Mouse (Mus musculus): ENCODE data around the gene Gstp2. TPM values are rescaled to one million over a fixed set of nuclear protein-coding genes. Genes with fewer than 3 reads are reported as not detected.

Gstp2 gene
- polyA plus RNA-seq (2015; fragmentation: Nextera tagmentation; extraction: Ambion mirVana): 3.5 and 5.0 TPM in 2 replicates

DNA sequence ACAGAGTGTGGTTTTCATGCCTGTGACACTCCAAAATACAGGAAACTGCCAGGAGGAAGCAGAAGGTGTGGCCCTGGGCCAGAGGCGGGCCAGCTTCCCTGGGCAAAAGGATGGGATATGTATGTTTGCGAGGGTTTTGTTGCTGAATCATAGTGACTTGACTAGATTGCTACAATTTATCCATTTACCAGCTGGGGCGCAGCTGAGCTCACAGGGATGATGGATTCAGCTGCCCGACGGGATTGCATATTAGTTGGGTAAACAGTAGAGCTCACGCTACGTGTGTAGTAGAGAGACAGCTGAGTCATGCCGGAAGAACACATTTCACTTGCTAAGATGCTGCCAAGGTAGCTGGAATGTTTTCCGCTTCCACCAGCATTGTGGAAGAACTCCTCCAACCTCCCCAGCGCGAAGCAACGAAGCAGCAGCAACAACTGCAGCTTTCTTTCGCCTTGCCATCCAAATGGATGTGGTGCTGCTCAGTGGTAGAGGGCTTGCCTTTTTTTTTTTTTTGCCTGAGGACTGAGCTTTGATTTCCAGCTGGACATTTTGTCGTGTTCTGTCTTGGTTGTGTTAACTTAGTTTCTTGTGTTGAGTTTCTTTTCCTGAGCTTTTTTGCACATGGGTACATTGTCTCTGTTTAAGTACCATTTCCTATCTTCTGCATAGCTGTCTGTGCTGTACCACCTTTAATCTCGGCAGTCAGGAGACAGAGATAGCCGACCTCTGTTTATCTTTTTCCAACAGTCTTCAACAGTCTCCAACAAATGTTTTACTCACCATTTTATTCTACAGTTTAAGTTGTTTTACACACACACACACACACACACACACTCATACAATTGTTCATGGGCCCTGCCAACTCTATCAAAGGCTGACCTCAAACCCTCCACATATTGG lies at the start of gene Gstp2:
Gene Gstp2 (minus strand): TSS at position 58 of the 900 bp plus-strand sequence.
- H3K27me3 ChIP-seq (ENCODE audit: control insufficient read depth, insufficient read depth, low read depth, low read length): no peaks in the 10 kb centered on the region
- no peaks in the 10 kb centered on the region for H3K36me3 ChIP-seq (ENCODE audit: control insufficient read depth, insufficient read depth, low read length)
- no peaks in the 10 kb centered on the region for H3K9me3 ChIP-seq (ENCODE audit: control insufficient read depth, low read length)
- H3K4me2 ChIP-seq (ENCODE audit: low read depth, low read length): peak within 1 kb of the TSS; percentile 47
- H3K9ac ChIP-seq (ENCODE audit: low read length): no peak within 1 kb of the TSS
- peak; percentile 90 for ATAC-seq (ENCODE audit: low read depth)
- no peak within 1 kb of the TSS for H3K27ac ChIP-seq (ENCODE audit: low read length)
- 0 out of 2 replicates have a peak within 1 kb of the TSS, but pooled peaks have one; percentile 8 for H3K4me3 ChIP-seq (ENCODE audit: low read length)
- 22% methylated on average over 16 of the region's 16 CpGs for WGBS
- H3K4me1 ChIP-seq (replicated peaks; ENCODE audit: control insufficient read depth, insufficient read depth, low read length): peaks cover 4% of the 10 kb centered on the region

DNA sequence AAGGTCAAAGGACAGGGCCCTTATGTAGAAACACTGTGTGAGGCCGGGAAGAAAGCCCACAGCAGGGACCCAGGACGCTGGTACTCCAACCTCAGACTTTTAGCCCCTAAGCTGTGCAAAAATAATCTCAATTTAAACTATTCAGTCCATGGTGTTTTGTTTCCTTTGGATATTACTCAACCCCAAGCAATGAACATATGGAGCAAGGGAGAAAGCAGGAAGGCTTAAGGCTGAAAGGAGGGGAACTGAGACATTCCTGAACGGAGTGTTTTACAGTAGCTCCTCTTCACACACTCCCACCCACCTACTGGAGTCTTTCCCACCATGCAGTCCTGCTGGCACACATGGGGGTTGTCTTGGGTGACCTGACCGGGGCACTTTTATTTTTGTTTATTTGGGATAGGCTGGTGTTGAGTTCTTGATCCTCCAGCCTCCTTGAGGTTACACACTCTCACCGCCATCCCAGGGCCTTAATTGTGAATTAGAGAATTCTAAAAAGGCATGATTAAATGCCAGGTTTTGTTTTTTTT lies 49.0 kb upstream of the Gstp2 start:
- H3K9me3 ChIP-seq (ENCODE audit: control insufficient read depth, low read length): no peaks in the 10 kb centered on the region
- no peaks in the 10 kb centered on the region for H3K36me3 ChIP-seq (ENCODE audit: control insufficient read depth, insufficient read depth, low read length)
- 63% methylated on average over 5 of the region's 5 CpGs for WGBS
- H3K4me3 ChIP-seq (ENCODE audit: low read length): no peak overlapping the region
- no peak overlapping the region for H3K4me2 ChIP-seq (ENCODE audit: low read depth, low read length)
- H3K4me1 ChIP-seq (replicated peaks; ENCODE audit: control insufficient read depth, insufficient read depth, low read length): peaks cover 13% of the 10 kb centered on the region
- H3K9ac ChIP-seq (ENCODE audit: low read length): no peak overlapping the region
- H3K27ac ChIP-seq (ENCODE audit: low read length): no peak overlapping the region
- H3K27me3 ChIP-seq (ENCODE audit: control insufficient read depth, insufficient read depth, low read depth, low read length): no peaks in the 10 kb centered on the region
- ATAC-seq (ENCODE audit: low read depth): no peak

- WGBS: 74% methylated on average over 3 of the region's 3 CpGs
- H3K27ac ChIP-seq (ENCODE audit: low read length): no peak overlapping the region
- no peak for ATAC-seq (ENCODE audit: low read depth)
Measured at GRCm38 (mm10) chr19:4094348-4094747, 48.5 kb upstream of the Gstp2 start.

GRCm38 (mm10) chr19:4093772-4094171 lies 47.9 kb upstream of the Gstp2 start:
- 48% methylated on average over 7 of the region's 7 CpGs for WGBS
- Histone ChIP-seq H3K36me3 (ENCODE audit: control insufficient read depth, insufficient read depth, low read length) (no peaks in the 10 kb centered on the region), H3K27me3 (ENCODE audit: control insufficient read depth, insufficient read depth, low read depth, low read length) (no peaks in the 10 kb centered on the region), H3K9ac (ENCODE audit: low read length) (no peak overlapping the region), H3K4me1 (replicated peaks; ENCODE audit: control insufficient read depth, insufficient read depth, low read length) (peaks cover 4% of the 10 kb centered on the region), H3K27ac (ENCODE audit: low read length) (no peak overlapping the region), H3K4me3 (ENCODE audit: low read length) (no peak overlapping the region), H3K9me3 (ENCODE audit: control insufficient read depth, low read length) (no peaks in the 10 kb centered on the region), H3K4me2 (ENCODE audit: low read depth, low read length) (no peak overlapping the region)
- ATAC-seq (ENCODE audit: low read depth): no peak

More at GRCm38 (mm10) chr19:4094348-4094747, 48.5 kb upstream of the Gstp2 start:
- H3K4me1 ChIP-seq (replicated peaks; ENCODE audit: control insufficient read depth, insufficient read depth, low read length): peaks cover 8% of the 10 kb centered on the region
- H3K4me3 ChIP-seq (ENCODE audit: low read length): no peak overlapping the region
- no peaks in the 10 kb centered on the region for H3K9me3 ChIP-seq (ENCODE audit: control insufficient read depth, low read length)
- no peak overlapping the region for H3K9ac ChIP-seq (ENCODE audit: low read length)
- H3K27me3 ChIP-seq (ENCODE audit: control insufficient read depth, insufficient read depth, low read depth, low read length): no peaks in the 10 kb centered on the region
- H3K4me2 ChIP-seq (ENCODE audit: low read depth, low read length): no peak overlapping the region
- H3K36me3 ChIP-seq (ENCODE audit: control insufficient read depth, insufficient read depth, low read length): no peaks in the 10 kb centered on the region

DNA sequence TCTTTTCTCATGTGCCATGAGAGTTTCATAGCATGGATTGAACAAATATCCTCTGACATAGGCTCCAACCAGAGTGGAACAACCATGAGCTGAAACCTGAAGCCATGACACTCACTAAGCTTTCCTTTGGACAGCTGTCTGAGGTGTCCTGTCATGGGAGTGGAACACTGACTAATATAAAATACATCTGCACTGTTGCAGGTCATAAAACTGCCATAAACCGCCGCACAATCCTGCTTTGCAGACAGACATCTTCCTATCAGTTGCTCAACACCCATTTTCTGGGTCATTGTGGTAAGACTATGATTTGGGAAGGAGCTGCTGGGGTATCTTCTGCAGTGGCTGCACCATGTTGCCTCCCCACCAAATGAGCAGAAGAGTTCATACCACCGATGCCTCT lies 46.9 kb upstream of the Gstp2 start:
- Histone ChIP-seq H3K4me3 (ENCODE audit: low read length) (no peak overlapping the region), H3K4me2 (ENCODE audit: low read depth, low read length) (no peak overlapping the region), H3K9me3 (ENCODE audit: control insufficient read depth, low read length) (no peaks in the 10 kb centered on the region), H3K9ac (ENCODE audit: low read length) (no peak overlapping the region), H3K27me3 (ENCODE audit: control insufficient read depth, insufficient read depth, low read depth, low read length) (0 out of 2 replicates have a peak, but pooled peaks cover 2% of the 10 kb centered on the region), H3K4me1 (replicated peaks; ENCODE audit: control insufficient read depth, insufficient read depth, low read length) (peaks cover 3% of the 10 kb centered on the region; the same call in 1 of the 2 replicates), H3K27ac (ENCODE audit: low read length) (no peak overlapping the region), H3K36me3 (ENCODE audit: control insufficient read depth, insufficient read depth, low read length) (no peaks in the 10 kb centered on the region)
- WGBS: 70% methylated on average over 3 of the region's 3 CpGs
- no peak for ATAC-seq (ENCODE audit: low read depth)

- WGBS: 52% methylated on average over 2 of the region's 2 CpGs
- 0 out of 2 replicates have a peak, but pooled peaks cover 2% of the 10 kb centered on the region for H3K27me3 ChIP-seq (ENCODE audit: control insufficient read depth, insufficient read depth, low read depth, low read length)
- no peak overlapping the region for H3K4me2 ChIP-seq (ENCODE audit: low read depth, low read length)
- no peak overlapping the region for H3K9ac ChIP-seq (ENCODE audit: low read length)
- no peak overlapping the region for H3K27ac ChIP-seq (ENCODE audit: low read length)
- H3K4me3 ChIP-seq (ENCODE audit: low read length): no peak overlapping the region
- no peak for ATAC-seq (ENCODE audit: low read depth)
- H3K36me3 ChIP-seq (ENCODE audit: control insufficient read depth, insufficient read depth, low read length): no peaks in the 10 kb centered on the region
- no peaks in the 10 kb centered on the region for H3K9me3 ChIP-seq (ENCODE audit: control insufficient read depth, low read length)
- H3K4me1 ChIP-seq (replicated peaks; ENCODE audit: control insufficient read depth, insufficient read depth, low read length): peaks cover 3% of the 10 kb centered on the region; the same call in 1 of the 2 replicates
Measured at GRCm38 (mm10) chr19:4091383-4091782, 45.6 kb upstream of the Gstp2 start.

DNA sequence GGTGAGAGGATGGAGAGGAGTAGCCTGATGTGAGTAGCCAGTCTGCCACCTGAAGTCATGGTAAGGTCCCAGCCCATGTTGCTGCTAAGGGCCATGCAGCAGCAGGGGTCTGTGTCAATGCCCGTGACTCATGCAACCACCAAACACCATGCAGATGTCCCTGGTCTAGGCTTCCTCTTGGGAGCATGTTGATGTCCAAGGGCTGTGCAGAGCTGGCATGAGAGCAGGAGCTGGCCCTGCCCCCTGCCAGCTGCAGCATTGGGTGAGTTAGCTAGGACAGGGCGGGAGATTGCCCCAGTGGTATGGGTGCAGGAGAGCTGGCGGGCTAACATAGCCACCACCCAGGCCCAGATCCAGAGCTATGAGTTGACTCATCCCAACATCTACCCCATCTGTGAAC lies 44.6 kb upstream of the Gstp2 start:
- H3K4me2 ChIP-seq (ENCODE audit: low read depth, low read length): no peak overlapping the region
- H3K9me3 ChIP-seq (ENCODE audit: control insufficient read depth, low read length): no peaks in the 10 kb centered on the region
- 0 out of 2 replicates have a peak, but pooled peaks cover 2% of the 10 kb centered on the region for H3K27me3 ChIP-seq (ENCODE audit: control insufficient read depth, insufficient read depth, low read depth, low read length)
- no peaks in the 10 kb centered on the region for H3K36me3 ChIP-seq (ENCODE audit: control insufficient read depth, insufficient read depth, low read length)
- H3K27ac ChIP-seq (ENCODE audit: low read length): no peak overlapping the region
- H3K4me1 ChIP-seq (replicated peaks; ENCODE audit: control insufficient read depth, insufficient read depth, low read length): no peaks in the 10 kb centered on the region
- WGBS: 86% methylated on average over 3 of the region's 3 CpGs
- H3K9ac ChIP-seq (ENCODE audit: low read length): no peak overlapping the region
- no peak for ATAC-seq (ENCODE audit: low read depth)
- H3K4me3 ChIP-seq (ENCODE audit: low read length): no peak overlapping the region

GRCm38 (mm10) chr19:4089128-4089527 lies 43.3 kb upstream of the Gstp2 start:
- no peaks in the 10 kb centered on the region for H3K4me1 ChIP-seq (replicated peaks; ENCODE audit: control insufficient read depth, insufficient read depth, low read length)
- H3K36me3 ChIP-seq (ENCODE audit: control insufficient read depth, insufficient read depth, low read length): no peaks in the 10 kb centered on the region
- no peak overlapping the region for H3K4me2 ChIP-seq (ENCODE audit: low read depth, low read length)
- H3K4me3 ChIP-seq (ENCODE audit: low read length): no peak overlapping the region
- no peaks in the 10 kb centered on the region for H3K9me3 ChIP-seq (ENCODE audit: control insufficient read depth, low read length)
- no peak overlapping the region for H3K27ac ChIP-seq (ENCODE audit: low read length)
- no peak for ATAC-seq (ENCODE audit: low read depth)
- 75% methylated on average over 6 of the region's 6 CpGs for WGBS
- no peak overlapping the region for H3K9ac ChIP-seq (ENCODE audit: low read length)
- 0 out of 2 replicates have a peak, but pooled peaks cover 2% of the 10 kb centered on the region for H3K27me3 ChIP-seq (ENCODE audit: control insufficient read depth, insufficient read depth, low read depth, low read length)

DNA sequence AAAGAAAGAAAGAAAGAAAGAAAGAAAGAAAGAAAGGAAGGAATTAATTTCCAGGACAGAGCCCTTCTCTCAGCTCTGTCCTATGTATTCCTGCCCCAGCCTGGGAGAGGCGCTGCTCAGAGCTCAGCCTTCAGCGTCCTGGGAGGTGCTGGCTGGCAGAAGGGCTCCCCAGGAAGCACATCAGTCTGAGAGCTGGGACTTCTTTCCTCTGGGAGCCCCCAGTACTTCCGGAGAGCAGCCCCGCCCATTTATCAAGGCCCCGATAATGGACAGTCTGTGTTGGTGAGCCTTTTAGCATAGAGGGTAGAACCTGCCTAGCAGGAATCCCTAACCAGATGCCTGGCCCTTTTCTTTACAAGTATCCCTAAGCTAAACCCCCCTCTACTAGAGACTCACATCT lies 42.3 kb upstream of the Gstp2 start:
- H3K9ac ChIP-seq (ENCODE audit: low read length): no peak overlapping the region
- no peak overlapping the region for H3K4me3 ChIP-seq (ENCODE audit: low read length)
- no peak overlapping the region for H3K27ac ChIP-seq (ENCODE audit: low read length)
- no peak for ATAC-seq (ENCODE audit: low read depth)
- H3K36me3 ChIP-seq (ENCODE audit: control insufficient read depth, insufficient read depth, low read length): no peaks in the 10 kb centered on the region
- H3K27me3 ChIP-seq (ENCODE audit: control insufficient read depth, insufficient read depth, low read depth, low read length): 0 out of 2 replicates have a peak, but pooled peaks cover 2% of the 10 kb centered on the region
- 33% methylated on average over 5 of the region's 5 CpGs for WGBS
- no peak overlapping the region for H3K4me2 ChIP-seq (ENCODE audit: low read depth, low read length)
- H3K4me1 ChIP-seq (replicated peaks; ENCODE audit: control insufficient read depth, insufficient read depth, low read length): no peaks in the 10 kb centered on the region
- H3K9me3 ChIP-seq (ENCODE audit: control insufficient read depth, low read length): no peaks in the 10 kb centered on the region
